Mouse (Mus musculus) heart, postnatal 4 days (tissue): ENCODE results near the gene Kcnj11. TPM values are rescaled to one million over a fixed set of nuclear protein-coding genes. Genes with fewer than 3 reads are reported as not detected.

Source experiments
- DNase-seq: peaks from one replicate; pipeline ENCODE4 v3.0.0; 2021
- total RNA-seq, 2 experiments: library from RNA; stranded (reverse); gene quantifications; 2 replicates each; pipeline ENCODE4 v1.2.3; 2021

Kcnj11 gene
- total RNA-seq, result 10 to 100 TPM; 55.6 to 61.3 TPM

GRCm38 (mm10) chr7:46100563-46100962, at the start of gene Kcnj11:
Gene Kcnj11, minus strand, starts transcription at chr7:46100764.
- DNase-seq, result peak; percentile 92

GRCm38 (mm10) chr7:46147417-46147816, 46.9 kb upstream of the Kcnj11 start:
- DNase-seq, result no peak

- no peak for DNase-seq
Observed at GRCm38 (mm10) chr7:46146675-46147308, 46.2 kb upstream of the Kcnj11 start.

GRCm38 (mm10) chr7:46144061-46144460, 43.5 kb upstream of the Kcnj11 start:
- no peak for DNase-seq

- DNase-seq, result no peak
Observed at GRCm38 (mm10) chr7:46138329-46138930, 37.9 kb upstream of the Kcnj11 start.

- DNase-seq, result peak; percentile 57
Observed at GRCm38 (mm10) chr7:46133858-46134257, 33.3 kb upstream of the Kcnj11 start.

GRCm38 (mm10) chr7:46132229-46132628, 31.7 kb upstream of the Kcnj11 start:
- DNase-seq, result no peak

- DNase-seq, result no peak
Observed at GRCm38 (mm10) chr7:46131806-46132205, 31.2 kb upstream of the Kcnj11 start.

GRCm38 (mm10) chr7:46131266-46131665, 30.7 kb upstream of the Kcnj11 start:
- DNase-seq, result no peak

- no peak for DNase-seq
Observed at GRCm38 (mm10) chr7:46130723-46131122, 30.2 kb upstream of the Kcnj11 start.

- DNase-seq, result no peak
Observed at GRCm38 (mm10) chr7:46129463-46130179, 29.1 kb upstream of the Kcnj11 start.

GRCm38 (mm10) chr7:46128196-46128595, 27.6 kb upstream of the Kcnj11 start:
- DNase-seq, result no peak

- DNase-seq, result peak; percentile 53
Observed at GRCm38 (mm10) chr7:46125340-46125739, 24.8 kb upstream of the Kcnj11 start.

- no peak for DNase-seq
Observed at GRCm38 (mm10) chr7:46124460-46124859, 23.9 kb upstream of the Kcnj11 start.

- DNase-seq, result no peak
Observed at GRCm38 (mm10) chr7:46122964-46123363, 22.4 kb upstream of the Kcnj11 start.

- DNase-seq, result no peak
Observed at GRCm38 (mm10) chr7:46117035-46117434, 16.5 kb upstream of the Kcnj11 start.

GRCm38 (mm10) chr7:46116118-46116581, 15.6 kb upstream of the Kcnj11 start:
- DNase-seq, result peak; percentile 80

GRCm38 (mm10) chr7:46113435-46113834, 12.9 kb upstream of the Kcnj11 start:
- no peak for DNase-seq

- DNase-seq, result no peak
Observed at GRCm38 (mm10) chr7:46111938-46112337, 11.4 kb upstream of the Kcnj11 start.

GRCm38 (mm10) chr7:46111212-46111817, 10.8 kb upstream of the Kcnj11 start:
- no peak for DNase-seq

GRCm38 (mm10) chr7:46110079-46110478, 9.5 kb upstream of the Kcnj11 start:
- DNase-seq, result no peak

GRCm38 (mm10) chr7:46105484-46105883, 4.9 kb upstream of the Kcnj11 start:
- DNase-seq, result no peak

GRCm38 (mm10) chr7:46104256-46104915, 3.8 kb upstream of the Kcnj11 start:
- peak; percentile 77 for DNase-seq
